ENCODE assay signal across 17 mouse cellular contexts in the genomic region with DNA sequence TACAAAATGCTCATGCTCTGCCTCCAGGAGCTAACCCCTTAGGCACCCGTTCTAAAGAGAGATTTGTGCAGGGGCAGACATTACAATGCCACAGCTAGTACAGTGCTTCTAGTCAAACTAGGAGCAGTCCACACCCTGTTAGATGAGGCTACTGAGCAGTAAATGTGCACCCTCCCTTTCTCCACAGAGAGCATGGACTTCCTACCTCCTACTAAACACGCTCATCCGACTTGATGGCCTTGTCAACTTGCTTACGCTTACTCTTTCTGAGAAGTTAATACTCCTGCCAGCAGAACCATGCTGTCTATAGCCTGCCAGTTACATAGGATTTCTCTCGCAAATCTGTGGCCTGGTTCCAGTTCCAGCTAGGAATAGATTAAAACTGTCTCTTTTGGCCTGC.
"Had no signal": no experiment of that assay in that cellular context is flagged by ENCODE, and none has a peak within 500 bp of the region (broad histone marks: within the 10 kb centered on the region; RNA-seq: fewer than 3 reads in every experiment).

No protein-coding gene starts in this region.

- H3K4me1 ChIP-seq: limb, embryonic 10.5 days; limb, embryonic 13.5 days; liver, embryonic 12.5 days; liver, embryonic 15.5 days; midbrain, embryonic 10.5 days; midbrain, embryonic 13.5 days had no signal

- H3K4me2 ChIP-seq: limb, embryonic 13.5 days; liver, embryonic 12.5 days; liver, embryonic 15.5 days; midbrain, embryonic 13.5 days had no signal

- H3K4me3 ChIP-seq: layer of hippocampus, adult 2 months; limb, embryonic 10.5 days; limb, embryonic 13.5 days; liver, embryonic 12.5 days; liver, embryonic 15.5 days; megakaryocyte, embryonic 14.5 days; midbrain, embryonic 10.5 days; midbrain, embryonic 13.5 days had no signal

- H3K27me3 ChIP-seq: limb, embryonic 13.5 days; liver, embryonic 12.5 days; liver, embryonic 15.5 days; megakaryocyte, embryonic 14.5 days; midbrain, embryonic 13.5 days had no signal

- H3K9ac ChIP-seq: limb, embryonic 13.5 days; liver, embryonic 12.5 days; liver, embryonic 15.5 days; midbrain, embryonic 13.5 days had no signal

- H3K27ac ChIP-seq: kidney, postnatal 0 days; layer of hippocampus, adult 2 months; limb, embryonic 10.5 days; limb, embryonic 13.5 days; liver, embryonic 12.5 days; liver, embryonic 15.5 days; midbrain, embryonic 10.5 days; midbrain, embryonic 13.5 days had no signal

- ATAC-seq: liver, embryonic 12.5 days; midbrain, embryonic 13.5 days had no signal

- DNase-seq: kidney, adult 2 months; kidney, postnatal 25 days; layer of hippocampus, adult 9-11 months; liver; lung, adult 2 months; lung, postnatal 36 days; thymus, adult 18-20 months; thymus, postnatal 36 days had no signal

- H3K9me3 ChIP-seq: limb, embryonic 10.5 days; limb, embryonic 13.5 days; liver, embryonic 12.5 days; liver, embryonic 15.5 days; megakaryocyte, embryonic 14.5 days; midbrain, embryonic 10.5 days; midbrain, embryonic 13.5 days had no signal
